Comparison of ENCODE assay signal across 8 mouse cellular contexts in genomic region chr1:158355177-158356050, GRCm38 (mm10). TPM values are rescaled to one million over a fixed set of nuclear protein-coding genes. Genes with fewer than 3 reads are reported as not detected.
A peak's percentile ranks its signal among the peaks of the same experiment; 100 is the strongest.
DNase-seq lines count a peak whose midpoint lies in the region; ATAC-seq and TF ChIP-seq lines count a peak whose summit lies in the region.

No protein-coding gene starts in this region.

- peak overlapping the region; percentile 44 for H3K4me3 ChIP-seq in kidney, embryonic 14.5 days (ENCODE audit: low read length)
- H3K4me3 ChIP-seq in liver, embryonic 12.5 days = peak overlapping the region; percentile 44
- peak overlapping the region; percentile 91 for H3K4me3 ChIP-seq in olfactory bulb, adult 2 months (ENCODE audit: insufficient read depth, low read depth, low read length)

- H3K9ac ChIP-seq in kidney, embryonic 14.5 days (ENCODE audit: low read depth, low read length) = peak overlapping the region; percentile 35; the same call in 1 of the 2 replicates
- H3K9ac ChIP-seq in liver, embryonic 12.5 days = no peak overlapping the region

- no peaks in the 10 kb centered on the region for H3K36me3 ChIP-seq in kidney, embryonic 14.5 days (ENCODE audit: control insufficient read depth, insufficient read depth, low read length)
- no peaks in the 10 kb centered on the region for H3K36me3 ChIP-seq in liver, embryonic 12.5 days

- no peaks in the 10 kb centered on the region for H3K9me3 ChIP-seq in kidney, embryonic 14.5 days (ENCODE audit: control insufficient read depth, low read length)
- H3K9me3 ChIP-seq in liver, embryonic 12.5 days (replicated peaks) = no peaks in the 10 kb centered on the region

- H3K4me1 ChIP-seq in kidney, embryonic 14.5 days (ENCODE audit: control insufficient read depth, insufficient read depth, low read length) = peaks cover 5% of the 10 kb centered on the region; the same call in 1 of the 2 replicates
- H3K4me1 ChIP-seq in liver, embryonic 12.5 days = no peaks in the 10 kb centered on the region
- peaks cover 8% of the 10 kb centered on the region for H3K4me1 ChIP-seq in olfactory bulb, adult 2 months (ENCODE audit: control insufficient read depth, insufficient read depth, low read length)

- peak; percentile 10 for DNase-seq in 3134 (ENCODE audit: extremely low read depth, insufficient read length, low spot score)
- peak; percentile 40 to 72 for DNase-seq in frontal cortex, adult 2 months (ENCODE audit: extremely low spot score in 1 of 2, low spot score in 1 of 2)
- DNase-seq in spleen, postnatal 10 days (ENCODE audit: low spot score in 2 of 2) = no peak
- no peak for DNase-seq in thymus, postnatal 4 days

- TF ChIP-seq POLR2A in olfactory bulb, adult 2 months (IDR thresholded peaks at IDR 0.05; ENCODE audit: insufficient read depth, low read depth, low read length) = no peak

- H3K27ac ChIP-seq in kidney, embryonic 14.5 days (ENCODE audit: low read depth, low read length) = no peak overlapping the region
- no peak overlapping the region for H3K27ac ChIP-seq in liver, embryonic 12.5 days
- peak overlapping the region; percentile 84 for H3K27ac ChIP-seq in olfactory bulb, adult 2 months (ENCODE audit: insufficient read depth, low read depth, low read length)

- WGBS in kidney, embryonic 14.5 days = 10% methylated on average over 28 of the region's 28 CpGs
- WGBS in liver, embryonic 12.5 days (ENCODE audit: insufficient replicate concordance) = 11% methylated on average over 28 of the region's 28 CpGs
- WGBS in olfactory bulb, adult 2 months = 2% methylated on average over 28 of the region's 28 CpGs

- TF ChIP-seq CTCF in olfactory bulb, adult 2 months (IDR thresholded peaks at IDR 0.05; ENCODE audit: insufficient read depth, low read depth, low read length) = no peak

- peak overlapping the region; percentile 75 for H3K4me2 ChIP-seq in kidney, embryonic 14.5 days (replicated peaks; ENCODE audit: low read depth, low read length)
- peak overlapping the region; percentile 60 for H3K4me2 ChIP-seq in liver, embryonic 12.5 days

- H3K27me3 ChIP-seq in kidney, embryonic 14.5 days (ENCODE audit: control insufficient read depth, insufficient read depth, low read length) = peaks cover 35% of the 10 kb centered on the region
- H3K27me3 ChIP-seq in liver, embryonic 12.5 days (replicated peaks) = peaks cover 47% of the 10 kb centered on the region

- peak; percentile 33 for ATAC-seq in cerebellum, adult (ENCODE audit: insufficient number of reproducible peaks, low FRiP score, low TSS enrichment)
- peak; percentile 53 for ATAC-seq in kidney, embryonic 14.5 days (ENCODE audit: low FRiP score, low TSS enrichment)
- no peak for ATAC-seq in liver, embryonic 12.5 days

RNA-seq across cellular contexts. Expression of gene Brinp2, which starts 0.7 kb away (rescaled TPM):
- 64.9 and 69.5 TPM in 2 replicates for polyA plus RNA-seq in frontal cortex, adult 2 months (2012; rRNA removed)
- polyA plus RNA-seq in kidney, embryonic 14.5 days (2014; fragmentation: Nextera tagmentation; extraction: Ambion mirVana) = 0.07 and 0.11 TPM in 2 replicates
- polyA plus RNA-seq in liver, embryonic 12.5 days (2016; fragmentation: Nextera tagmentation; extraction: Ambion mirVana) = 0.07 and 0.20 TPM in 2 replicates
- not detected in 2 replicates for polyA plus RNA-seq in olfactory bulb, adult 2 months (2012; ENCODE audit: insufficient read depth, insufficient read length, low replicate concordance, missing spikeins)

RNA-seq across cellular contexts. Expression of gene Astn1, which starts 6.7 kb away (rescaled TPM):
- polyA plus RNA-seq in frontal cortex, adult 2 months (2012; rRNA removed) = 76.1 and 83.3 TPM in 2 replicates
- polyA plus RNA-seq in kidney, embryonic 14.5 days (2014; fragmentation: Nextera tagmentation; extraction: Ambion mirVana) = 1.1 and 1.3 TPM in 2 replicates
- polyA plus RNA-seq in liver, embryonic 12.5 days (2016; fragmentation: Nextera tagmentation; extraction: Ambion mirVana) = 0.17 and 0.29 TPM in 2 replicates
- 178 and 202 TPM in 2 replicates for polyA plus RNA-seq in olfactory bulb, adult 2 months (2012; ENCODE audit: insufficient read depth, insufficient read length, low replicate concordance, missing spikeins)

Comparison
In these comparisons a context has a peak if more than half of its experiments do, and no peak if none do; other contexts are left out.
1. DNase-seq: peak in 3134 (single experiment) and frontal cortex, adult 2 months (2 of 2); none in spleen, postnatal 10 days (0 of 2) and thymus, postnatal 4 days (single experiment).
2. RNA of gene Astn1, which starts 6.7 kb away (polyA plus RNA-seq): 178 to 202 TPM in olfactory bulb, adult 2 months and 76.1 to 83.3 TPM in frontal cortex, adult 2 months; 1.1 to 1.3 TPM in kidney, embryonic 14.5 days and 0.17 to 0.29 TPM in liver, embryonic 12.5 days; every median in the first group is over 10 times any median in the second.
3. Peak in every context shown above with its lines, with median percentiles within 50 percentile points of each other: H3K4me3 ChIP-seq.